Mouse (Mus musculus) liver, embryonic 12.5 days (tissue): ENCODE results near the gene Snx14. TPM values are rescaled to one million over a fixed set of nuclear protein-coding genes. Genes with fewer than 3 reads are reported as not detected.

Experiments
- ATAC-seq: fragments of 200-750 bp; cut with Nextera tagmentation; 2 replicates; pipeline ENCODE4 v1.8.0; 2017; ENCODE audit warnings: moderate number of reproducible peaks, mild to moderate bottlenecking, moderate library complexity
- H3K27ac ChIP-seq: fragments of 300-500 bp; sonication (generic); 2 replicates; pipeline ENCODE4 v1.5.1; 2016; ENCODE audit warnings: mild to moderate bottlenecking
- H3K27me3 ChIP-seq: fragments of 300-500 bp; sonication (generic); replicated peaks from 2 replicates; pipeline ENCODE4 v1.6.1; 2016; ENCODE audit warnings: mild to moderate bottlenecking, moderate library complexity
- H3K36me3 ChIP-seq: fragments of 300-500 bp; sonication (generic); 2 replicates; pipeline ENCODE4 v1.6.1; 2016; ENCODE audit warnings: mild to moderate bottlenecking, moderate library complexity
- H3K4me1 ChIP-seq: fragments of 300-500 bp; sonication (generic); 2 replicates; pipeline ENCODE4 v1.6.1; 2016
- H3K4me2 ChIP-seq: fragments of 300-500 bp; sonication (generic); 2 replicates; pipeline ENCODE4 v1.6.1; 2016; ENCODE audit warnings: mild to moderate bottlenecking, moderate library complexity
- H3K4me3 ChIP-seq: fragments of 300-500 bp; sonication (generic); 2 replicates; pipeline ENCODE4 v1.5.1; 2016; ENCODE audit warnings: mild to moderate bottlenecking, moderate library complexity
- H3K9ac ChIP-seq: fragments of 300-500 bp; sonication (generic); 2 replicates; pipeline ENCODE4 v1.6.1; 2016; ENCODE audit warnings: mild to moderate bottlenecking, moderate library complexity
- H3K9me3 ChIP-seq: fragments of 300-500 bp; sonication (generic); replicated peaks from 2 replicates; pipeline ENCODE4 v1.6.1; 2016; ENCODE audit warnings: mild to moderate bottlenecking, moderate library complexity
- WGBS: fragments of 180-500 bp; shearing (Covaris S2); methylation state at CpG from one replicate; pipeline ENCODE4 v1.1.7; 2016; ENCODE audit not compliant: insufficient replicate concordance; 5-methylcytosine and 5-hydroxymethylcytosine counted together
- polyA plus RNA-seq: library from polyadenylated mRNA; unstranded; fragments of >200 nt; fragmentation: Nextera tagmentation; extraction: Ambion mirVana; gene quantifications from 2 replicates; pipeline ENCODE4 v1.2.1, GENCODE M21; 2016

The Snx14 gene
- polyA plus RNA-seq, 1 experiment from 2014 or later, result 16.0 TPM

DNA sequence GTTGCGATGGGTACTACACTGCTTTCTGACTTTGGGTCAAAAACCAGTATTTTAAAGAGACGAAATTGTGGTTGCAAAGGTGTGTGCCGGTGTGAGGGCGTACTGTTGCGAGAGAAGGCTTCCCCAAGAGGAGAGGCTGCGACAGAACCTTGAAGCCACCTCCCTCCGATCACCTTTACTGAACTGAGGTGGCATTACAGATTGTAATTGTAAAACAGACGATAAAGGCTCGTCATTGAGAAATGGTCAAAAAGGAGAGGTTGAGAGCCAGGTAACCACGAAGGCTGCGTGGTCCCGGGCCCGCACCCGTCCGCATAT is 562 bp downstream of the Snx14 start:
- H3K4me1 ChIP-seq, result peaks cover 27% of the 10 kb centered on the region
- H3K4me3 ChIP-seq, result peak overlapping the region; percentile 85
- H3K27ac ChIP-seq, result peak overlapping the region; percentile 96
- ATAC-seq, result peak; percentile 23
- peak overlapping the region; percentile 89 for H3K9ac ChIP-seq
- no peaks in the 10 kb centered on the region for H3K9me3 ChIP-seq
- 0 out of 2 replicates have a peak, but pooled peaks cover 6% of the 10 kb centered on the region for H3K36me3 ChIP-seq
- WGBS, result under 1% methylated on average over 15 of the region's 15 CpGs
- peak overlapping the region; percentile 93 for H3K4me2 ChIP-seq
- H3K27me3 ChIP-seq, result no peaks in the 10 kb centered on the region

DNA sequence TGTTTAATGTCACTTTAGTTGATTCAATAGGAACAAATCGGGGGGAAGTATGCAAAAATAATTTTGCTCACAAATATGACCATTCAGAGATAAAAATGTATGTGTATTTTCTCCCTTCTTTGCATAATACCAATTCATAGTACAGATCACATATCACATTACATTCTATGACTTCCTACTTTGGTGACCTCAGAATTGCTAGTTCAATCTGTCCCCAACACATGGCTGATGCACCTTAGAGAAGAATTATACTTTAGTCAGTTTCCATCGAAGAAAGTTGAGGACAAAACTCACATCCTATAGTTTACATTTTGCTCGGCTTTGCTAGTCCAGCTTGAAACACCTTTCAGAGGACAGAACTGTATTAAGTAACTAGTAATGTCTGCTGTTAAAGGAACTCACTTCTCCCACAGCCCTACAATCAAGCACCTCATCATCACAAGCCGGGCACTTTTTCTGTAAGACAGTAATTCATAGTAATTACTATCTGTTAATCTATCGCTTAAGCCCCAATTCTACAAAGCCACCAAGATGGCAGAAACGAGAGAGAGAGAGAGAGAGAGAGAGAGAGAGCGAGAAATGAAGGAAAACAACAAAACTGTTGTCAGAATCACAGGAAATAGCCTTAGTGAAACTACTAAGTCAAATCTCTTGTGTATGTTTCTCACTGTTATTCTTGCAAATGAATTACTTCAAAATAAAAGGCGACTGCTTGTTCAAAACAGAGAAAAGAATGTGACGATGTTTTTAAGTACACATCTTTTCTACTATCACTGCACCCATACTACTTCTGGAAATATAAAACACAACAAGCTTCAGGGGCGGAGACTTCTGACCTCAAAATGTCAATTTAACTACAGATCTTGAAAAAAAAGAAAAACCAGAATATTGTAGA is 1.2 kb downstream of the Snx14 start:
- H3K27ac ChIP-seq, result peak overlapping the region; percentile 96
- no peak for ATAC-seq

DNA sequence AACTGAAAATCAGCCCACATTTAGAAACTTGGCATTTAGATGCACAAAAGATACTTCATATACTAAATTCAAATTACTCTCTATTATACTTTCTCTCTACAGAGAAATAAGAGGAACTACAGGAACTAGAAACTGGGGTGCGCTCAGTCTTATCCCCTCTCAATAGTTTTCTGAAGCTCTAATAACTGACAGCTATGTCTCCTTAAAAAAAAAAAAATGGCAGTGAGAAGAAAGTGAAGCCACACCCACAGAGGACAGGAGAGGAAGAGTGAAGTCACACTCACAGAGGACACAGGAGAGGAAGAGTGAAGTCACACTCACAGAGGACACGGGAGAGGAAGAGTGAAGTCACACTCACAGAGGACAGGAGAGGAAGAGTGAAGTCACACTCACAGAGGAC is 14.4 kb downstream of the Snx14 start:
- Histone ChIP-seq H3K9me3 (0 out of 2 replicates have a peak, but pooled peaks cover 4% of the 10 kb centered on the region), H3K4me2 (no peak overlapping the region), H3K9ac (no peak overlapping the region), H3K27me3 (no peaks in the 10 kb centered on the region), H3K4me1 (no peaks in the 10 kb centered on the region), H3K36me3 (peaks cover 22% of the 10 kb centered on the region), H3K27ac (no peak overlapping the region), H3K4me3 (no peak overlapping the region)
- no peak for ATAC-seq
- 66% methylated on average over 2 of the region's 2 CpGs for WGBS

More for the DNA sequence above, 1.2 kb downstream of the Snx14 start:
- WGBS, result 37% methylated on average over 10 of the region's 10 CpGs
- Histone ChIP-seq H3K9ac (peak overlapping the region; percentile 89), H3K4me2 (peak overlapping the region; percentile 93), H3K9me3 (no peaks in the 10 kb centered on the region), H3K27me3 (no peaks in the 10 kb centered on the region), H3K4me1 (peaks cover 27% of the 10 kb centered on the region), H3K4me3 (peak overlapping the region; percentile 85), H3K36me3 (0 out of 2 replicates have a peak, but pooled peaks cover 3% of the 10 kb centered on the region)

DNA sequence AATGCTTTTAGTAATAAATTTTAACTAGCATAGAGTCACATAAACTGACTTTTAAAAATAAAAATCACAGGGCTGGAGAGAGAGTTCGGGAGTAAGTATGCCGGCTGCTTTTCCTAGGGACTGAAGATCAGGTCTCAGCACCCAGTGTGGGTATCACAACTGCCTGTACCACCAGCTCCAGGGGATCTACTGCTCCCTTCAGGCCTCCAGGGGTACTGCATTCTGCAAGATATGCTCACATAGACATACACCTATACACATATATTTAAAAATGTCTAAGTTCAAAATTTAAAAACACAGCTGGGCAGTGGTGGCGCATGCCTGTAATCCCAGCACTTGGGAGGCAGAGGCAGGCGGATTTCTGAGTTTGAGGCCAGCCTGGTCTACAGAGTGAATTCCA is 16.3 kb downstream of the Snx14 start:
- H3K9me3 ChIP-seq, result 0 out of 2 replicates have a peak, but pooled peaks cover 4% of the 10 kb centered on the region
- H3K4me2 ChIP-seq, result no peak overlapping the region
- H3K4me3 ChIP-seq, result no peak overlapping the region
- H3K27me3 ChIP-seq, result no peaks in the 10 kb centered on the region
- peaks cover 32% of the 10 kb centered on the region for H3K36me3 ChIP-seq
- H3K27ac ChIP-seq, result no peak overlapping the region
- 80% methylated on average over 4 of the region's 4 CpGs for WGBS
- H3K4me1 ChIP-seq, result no peaks in the 10 kb centered on the region
- no peak overlapping the region for H3K9ac ChIP-seq
- no peak for ATAC-seq

DNA sequence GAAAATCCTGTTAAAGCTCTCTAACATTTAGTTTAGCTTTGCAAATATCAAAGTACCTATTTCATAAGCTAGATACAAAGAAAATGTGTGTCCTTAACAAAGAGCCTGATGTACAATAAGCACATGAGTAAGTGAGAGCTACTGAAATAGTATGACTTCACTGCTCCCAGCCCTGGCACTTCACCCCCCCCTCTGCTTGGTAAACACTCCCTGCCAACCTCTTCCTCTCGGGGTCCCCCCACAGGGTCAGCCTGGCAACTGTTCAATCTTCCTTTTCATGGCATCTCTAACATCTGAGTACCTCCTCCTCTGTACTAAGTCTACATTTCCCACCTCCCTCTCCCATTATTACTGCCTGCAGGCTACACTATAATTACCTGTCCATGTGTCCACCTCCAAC is 22.0 kb downstream of the Snx14 start:
- Histone ChIP-seq H3K4me3 (no peak overlapping the region), H3K36me3 (peaks cover 43% of the 10 kb centered on the region), H3K9me3 (no peaks in the 10 kb centered on the region), H3K27ac (no peak overlapping the region), H3K4me1 (no peaks in the 10 kb centered on the region), H3K4me2 (no peak overlapping the region), H3K27me3 (no peaks in the 10 kb centered on the region), H3K9ac (no peak overlapping the region)
- ATAC-seq, result no peak
- 62% methylated on average over 1 of the region's 1 CpGs for WGBS

DNA sequence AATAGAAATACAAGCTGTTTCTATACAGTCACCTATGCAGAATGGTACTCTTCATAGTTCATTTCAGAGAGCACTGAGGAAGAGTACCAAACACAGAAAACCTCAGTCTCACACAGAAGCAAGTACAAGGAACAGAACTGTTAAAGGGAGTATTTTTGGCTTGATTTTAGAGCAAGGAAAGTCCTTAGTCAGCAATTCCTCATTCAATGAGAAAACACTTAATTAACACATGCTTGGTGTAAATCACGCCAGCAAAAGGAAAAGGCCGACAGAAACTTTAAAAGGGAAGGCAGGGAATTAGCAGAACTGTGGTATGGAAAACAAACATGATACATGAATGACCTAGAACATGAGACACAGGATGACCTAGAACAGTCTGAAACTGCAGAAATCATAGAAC is 28.8 kb downstream of the Snx14 start:
- no peaks in the 10 kb centered on the region for H3K9me3 ChIP-seq
- no peaks in the 10 kb centered on the region for H3K27me3 ChIP-seq
- H3K4me1 ChIP-seq, result no peaks in the 10 kb centered on the region
- H3K4me2 ChIP-seq, result no peak overlapping the region
- 80% methylated on average over 2 of the region's 2 CpGs for WGBS
- H3K36me3 ChIP-seq, result peaks cover 16% of the 10 kb centered on the region
- ATAC-seq, result no peak
- H3K27ac ChIP-seq, result no peak overlapping the region
- H3K4me3 ChIP-seq, result no peak overlapping the region
- no peak overlapping the region for H3K9ac ChIP-seq

DNA sequence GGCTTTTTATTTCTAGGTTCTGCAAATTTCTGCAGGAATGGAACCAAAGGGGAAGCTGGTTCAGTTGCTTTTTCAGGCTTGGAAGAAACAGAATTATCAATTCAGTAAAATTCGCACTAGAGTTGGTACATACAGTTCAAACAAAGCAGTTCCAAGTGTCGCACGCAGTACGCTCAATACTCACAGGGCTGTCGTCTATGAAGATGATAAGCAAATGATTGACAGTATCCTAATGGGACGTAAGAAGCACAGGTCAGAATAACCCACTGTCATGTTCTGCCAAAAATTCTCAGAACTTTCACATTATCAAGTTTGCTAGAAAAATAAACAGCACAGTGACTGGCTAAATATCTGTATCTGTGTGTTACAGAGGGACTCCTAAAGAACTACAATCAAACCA is 34.2 kb downstream of the Snx14 start:
- Histone ChIP-seq H3K4me2 (peak overlapping the region; percentile 47), H3K4me1 (peaks cover 6% of the 10 kb centered on the region; the same call in 1 of the 2 replicates), H3K27me3 (no peaks in the 10 kb centered on the region), H3K9ac (no peak overlapping the region), H3K27ac (no peak overlapping the region), H3K4me3 (peak overlapping the region; percentile 9; the same call in 1 of the 2 replicates), H3K9me3 (no peaks in the 10 kb centered on the region), H3K36me3 (peaks cover 28% of the 10 kb centered on the region)
- ATAC-seq, result 0 out of 2 replicates have a peak, but pooled peaks have one; percentile 49
- WGBS, result 60% methylated on average over 6 of the region's 6 CpGs

DNA sequence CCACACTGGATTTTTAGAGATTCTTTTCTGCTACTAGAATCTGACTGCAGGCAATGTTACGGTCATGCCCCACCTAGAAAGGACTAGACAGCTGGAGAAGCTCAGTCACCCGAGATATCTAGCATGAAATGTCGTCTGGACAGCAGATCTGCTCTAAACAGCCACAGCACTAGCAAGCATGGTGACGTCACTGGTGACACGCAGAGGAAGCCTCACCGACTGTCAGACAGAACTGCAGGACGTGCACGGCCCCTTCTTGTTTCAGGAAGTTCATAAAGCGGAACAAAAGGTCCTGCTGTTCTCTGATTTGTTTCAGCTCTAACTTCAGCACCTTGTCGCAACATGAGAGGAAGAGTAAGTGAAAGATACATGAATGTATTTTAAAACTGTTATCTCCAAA is 34.7 kb downstream of the Snx14 start:
- Histone ChIP-seq H3K9ac (no peak overlapping the region), H3K4me2 (peak overlapping the region; percentile 47), H3K4me1 (peaks cover 6% of the 10 kb centered on the region; the same call in 1 of the 2 replicates), H3K27me3 (no peaks in the 10 kb centered on the region), H3K9me3 (no peaks in the 10 kb centered on the region), H3K36me3 (peaks cover 24% of the 10 kb centered on the region), H3K27ac (no peak overlapping the region), H3K4me3 (peak overlapping the region; percentile 9; the same call in 1 of the 2 replicates)
- WGBS, result 31% methylated on average over 10 of the region's 10 CpGs
- peak; percentile 86 for ATAC-seq

DNA sequence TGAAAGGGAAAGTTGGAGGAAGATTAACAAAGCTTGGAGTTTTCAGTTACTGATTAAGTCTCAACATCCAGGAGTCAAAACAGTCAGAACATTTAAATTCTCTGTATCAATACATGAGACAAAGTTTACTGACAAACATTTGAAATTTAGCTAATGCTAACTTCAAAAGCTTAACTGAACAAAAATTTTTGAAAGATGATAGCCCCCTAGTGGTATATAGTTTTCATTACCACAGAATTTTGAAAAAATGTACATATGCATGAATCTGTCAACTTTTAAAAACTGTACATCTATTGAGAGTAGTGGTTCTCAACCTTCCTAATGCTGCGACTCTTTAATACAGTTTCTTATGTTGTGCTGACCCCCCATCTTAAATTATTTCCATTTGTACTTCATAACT is 40.3 kb downstream of the Snx14 start:
- no peak overlapping the region for H3K4me2 ChIP-seq
- WGBS, result 51% methylated on average over 1 of the region's 1 CpGs
- H3K4me3 ChIP-seq, result no peak overlapping the region
- no peak overlapping the region for H3K9ac ChIP-seq
- no peaks in the 10 kb centered on the region for H3K27me3 ChIP-seq
- no peak for ATAC-seq
- no peaks in the 10 kb centered on the region for H3K4me1 ChIP-seq
- H3K9me3 ChIP-seq, result no peaks in the 10 kb centered on the region
- peaks cover 43% of the 10 kb centered on the region for H3K36me3 ChIP-seq
- H3K27ac ChIP-seq, result no peak overlapping the region

DNA sequence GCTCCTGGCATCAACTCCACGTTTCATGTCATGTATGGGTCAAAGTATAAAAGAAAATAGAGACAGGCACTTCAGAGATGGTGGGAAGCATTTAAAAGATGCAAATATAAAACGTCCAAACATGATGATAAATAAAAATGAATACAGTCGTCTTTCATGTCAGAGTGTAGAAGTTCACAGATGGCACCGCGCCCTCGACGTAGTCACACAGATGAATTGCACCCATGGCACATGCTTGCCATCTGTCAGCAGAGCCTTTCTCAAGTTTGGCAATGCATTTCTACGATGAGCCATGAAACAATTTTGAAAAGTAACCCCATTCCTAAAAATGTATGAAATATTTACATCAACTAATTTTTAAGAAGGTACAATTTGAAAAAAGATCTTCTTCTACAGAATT is 43.9 kb downstream of the Snx14 start:
- no peak overlapping the region for H3K4me3 ChIP-seq
- no peaks in the 10 kb centered on the region for H3K9me3 ChIP-seq
- H3K9ac ChIP-seq, result no peak overlapping the region
- peaks cover 44% of the 10 kb centered on the region for H3K36me3 ChIP-seq
- H3K4me1 ChIP-seq, result no peaks in the 10 kb centered on the region
- no peak for ATAC-seq
- H3K27me3 ChIP-seq, result no peaks in the 10 kb centered on the region
- WGBS, result 81% methylated on average over 8 of the region's 8 CpGs
- no peak overlapping the region for H3K4me2 ChIP-seq
- no peak overlapping the region for H3K27ac ChIP-seq

DNA sequence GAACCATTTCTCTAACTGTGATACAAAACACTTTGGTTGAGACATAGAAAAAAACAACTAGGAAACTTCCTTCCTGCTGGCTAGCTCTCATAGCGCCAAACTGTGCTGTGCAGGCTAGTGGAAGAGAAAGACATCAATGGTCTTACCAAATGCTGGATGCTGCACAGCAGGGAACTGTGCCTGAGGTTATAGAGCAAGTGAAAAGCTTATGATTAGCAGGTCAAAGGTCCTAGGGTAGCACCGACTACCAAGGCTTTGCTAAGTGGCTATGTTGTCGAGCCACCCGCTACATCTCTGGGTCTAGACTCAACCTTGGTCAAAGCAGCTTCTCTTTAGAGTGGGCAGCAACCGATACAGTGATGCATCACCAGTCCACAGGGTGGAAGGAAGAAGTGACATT is 49.9 kb downstream of the Snx14 start:
- H3K4me2 ChIP-seq, result no peak overlapping the region
- 84% methylated on average over 5 of the region's 5 CpGs for WGBS
- H3K4me3 ChIP-seq, result no peak overlapping the region
- no peak for ATAC-seq
- H3K9ac ChIP-seq, result no peak overlapping the region
- no peaks in the 10 kb centered on the region for H3K4me1 ChIP-seq
- H3K36me3 ChIP-seq, result peaks cover 44% of the 10 kb centered on the region
- no peaks in the 10 kb centered on the region for H3K27me3 ChIP-seq
- no peaks in the 10 kb centered on the region for H3K9me3 ChIP-seq
- no peak overlapping the region for H3K27ac ChIP-seq

DNA sequence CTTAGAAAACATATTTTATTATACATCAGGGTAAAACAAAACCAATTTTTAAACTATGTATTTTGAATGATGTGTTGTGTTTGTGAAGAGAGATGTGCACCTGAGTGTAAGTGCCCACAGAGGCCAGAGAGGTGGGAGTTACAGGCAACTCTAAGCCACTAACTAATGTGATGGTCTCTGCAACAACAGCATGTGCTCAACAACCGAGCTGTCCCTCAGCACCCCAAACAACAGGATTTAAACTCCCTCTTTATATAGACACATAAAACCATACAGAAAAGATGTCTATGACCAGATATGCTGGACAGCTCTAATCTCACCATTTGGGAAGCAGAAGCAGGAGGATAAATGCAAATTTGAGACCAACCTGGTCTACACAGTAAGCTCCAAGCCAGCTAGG is 58.2 kb downstream of the Snx14 start:
- Histone ChIP-seq H3K4me3 (no peak overlapping the region), H3K9ac (no peak overlapping the region), H3K27me3 (no peaks in the 10 kb centered on the region), H3K27ac (no peak overlapping the region), H3K4me2 (no peak overlapping the region), H3K36me3 (peaks cover 29% of the 10 kb centered on the region), H3K9me3 (no peaks in the 10 kb centered on the region), H3K4me1 (peaks cover 2% of the 10 kb centered on the region; the same call in 1 of the 2 replicates)
- WGBS, result 21% methylated on average over 1 of the region's 1 CpGs
- ATAC-seq, result 0 out of 2 replicates have a peak, but pooled peaks have one; percentile 21
